Mouse (Mus musculus): ENCODE results near the gene Anxa9.

- TF ChIP-seq CTCF (IDR thresholded peaks at IDR 0.05; ENCODE audit: low read depth) = peak; percentile 58
- TF ChIP-seq EP300 (optimal IDR thresholded peaks at IDR 0.05) = no peak
Observed at GRCm38 (mm10) chr3:95324454-95325144, 17.6 kb upstream of the Anxa9 start.

All from stomach, postnatal 0 days (tissue).